Mouse (Mus musculus) embryonic facial prominence, embryonic 13.5 days (tissue): Measurements from ENCODE around the gene Hipk2. TPM values are rescaled to one million over a fixed set of nuclear protein-coding genes. Genes with fewer than 3 reads are reported as not detected.

Experiments used
- ATAC-seq: fragments of 200-750 bp; cut with Nextera tagmentation; 2 replicates; pipeline ENCODE4 v1.8.0; 2017; ENCODE audit warnings: low read depth; ENCODE audit not compliant: insufficient number of reproducible peaks, insufficient read depth, low FRiP score, low TSS enrichment
- H3K27ac ChIP-seq: fragments of 300-500 bp; sonication (generic); 2 replicates; pipeline ENCODE4 v1.5.1; 2015; ENCODE audit warnings: moderate library complexity, mild to moderate bottlenecking, inconsistent platforms
- H3K27me3 ChIP-seq: fragments of 300-500 bp; sonication (generic); 2 replicates; pipeline ENCODE4 v1.6.1; 2015; ENCODE audit warnings: mild to moderate bottlenecking, inconsistent platforms
- H3K36me3 ChIP-seq: fragments of 300-500 bp; sonication (generic); 2 replicates; pipeline ENCODE4 v1.6.1; 2015; ENCODE audit warnings: mild to moderate bottlenecking, inconsistent platforms
- H3K4me1 ChIP-seq: fragments of 300-500 bp; sonication (generic); 2 replicates; pipeline ENCODE4 v1.6.1; 2015; ENCODE audit warnings: inconsistent platforms
- H3K4me2 ChIP-seq: fragments of 300-500 bp; sonication (generic); 2 replicates; pipeline ENCODE4 v1.6.1; 2015; ENCODE audit warnings: moderate library complexity, mild to moderate bottlenecking, inconsistent platforms
- H3K4me3 ChIP-seq: fragments of 300-500 bp; sonication (generic); 2 replicates; pipeline ENCODE4 v1.5.1; 2015; ENCODE audit warnings: mild to moderate bottlenecking, inconsistent platforms
- H3K9ac ChIP-seq: fragments of 300-500 bp; sonication (generic); 2 replicates; pipeline ENCODE4 v1.6.1; 2015; ENCODE audit warnings: mild to moderate bottlenecking, inconsistent platforms
- H3K9me3 ChIP-seq: fragments of 300-500 bp; sonication (generic); 2 replicates; pipeline ENCODE4 v1.6.1; 2016; ENCODE audit warnings: inconsistent platforms
- WGBS: fragments of 180-500 bp; shearing (Covaris S2); methylation state at CpG from one replicate; pipeline ENCODE4 v1.1.7; 2015; ENCODE audit warnings: mixed read lengths; 5-methylcytosine and 5-hydroxymethylcytosine counted together
- polyA plus RNA-seq: library from polyadenylated mRNA; unstranded; fragments of >200 nt; fragmentation: Nextera tagmentation; extraction: Ambion mirVana; gene quantifications from 2 replicates; pipeline ENCODE4 v1.2.1, GENCODE M21; 2015

Hipk2 gene
- polyA plus RNA-seq, 1 experiment from 2014 or later: 16.2 TPM

DNA sequence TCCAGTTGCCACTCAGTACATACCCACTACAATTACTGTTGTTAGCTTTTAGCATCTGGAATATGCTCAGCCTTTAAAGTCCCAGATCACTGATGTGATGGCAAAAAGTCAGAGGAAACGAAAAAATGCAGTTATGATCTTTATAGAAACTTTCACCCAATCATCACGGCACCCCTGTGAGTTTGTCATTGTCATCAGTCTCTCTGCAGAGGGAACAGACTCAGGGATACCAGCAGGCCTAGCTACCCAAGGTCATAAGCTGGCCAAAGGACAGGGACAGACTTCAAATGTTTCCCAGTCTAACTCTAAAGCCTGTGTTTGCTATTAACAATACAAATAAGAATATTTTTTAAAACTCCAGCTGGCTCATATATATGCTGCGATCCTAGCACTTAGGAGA lies 34.4 kb downstream of the Hipk2 start:
- 84% methylated on average over 3 of the region's 3 CpGs for WGBS
- Histone ChIP-seq H3K27ac (no peak overlapping the region), H3K9ac (no peak overlapping the region), H3K9me3 (no peaks in the 10 kb centered on the region), H3K4me1 (peaks cover 31% of the 10 kb centered on the region), H3K36me3 (no peaks in the 10 kb centered on the region), H3K27me3 (no peaks in the 10 kb centered on the region), H3K4me2 (no peak overlapping the region), H3K4me3 (no peak overlapping the region)
- no peak for ATAC-seq

DNA sequence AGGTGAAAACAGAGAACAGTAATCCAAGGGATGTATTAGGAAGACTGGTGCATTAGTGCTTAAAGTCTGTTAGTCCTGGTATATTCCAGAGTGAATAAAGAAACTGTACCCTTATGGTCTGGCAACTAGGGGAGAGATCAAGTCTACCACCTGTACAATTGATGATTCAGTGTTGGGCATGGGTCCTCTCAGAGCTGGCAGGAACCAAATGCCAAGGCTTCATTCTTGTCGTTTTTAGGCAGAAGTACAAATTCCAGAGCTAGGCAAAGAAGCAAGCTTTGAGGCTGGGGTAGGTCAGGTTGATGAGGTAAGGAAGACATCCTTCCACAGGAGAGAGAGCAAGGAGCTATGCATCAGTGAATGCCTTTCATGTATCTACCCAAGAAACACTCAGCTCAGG lies 35.2 kb downstream of the Hipk2 start:
- WGBS: 83% methylated on average over 1 of the region's 1 CpGs
- no peak overlapping the region for H3K27ac ChIP-seq
- no peak overlapping the region for H3K4me3 ChIP-seq
- no peak for ATAC-seq
- no peaks in the 10 kb centered on the region for H3K27me3 ChIP-seq
- H3K4me2 ChIP-seq: no peak overlapping the region
- H3K9me3 ChIP-seq: no peaks in the 10 kb centered on the region
- no peak overlapping the region for H3K9ac ChIP-seq
- peaks cover 23% of the 10 kb centered on the region for H3K4me1 ChIP-seq
- H3K36me3 ChIP-seq: no peaks in the 10 kb centered on the region

DNA sequence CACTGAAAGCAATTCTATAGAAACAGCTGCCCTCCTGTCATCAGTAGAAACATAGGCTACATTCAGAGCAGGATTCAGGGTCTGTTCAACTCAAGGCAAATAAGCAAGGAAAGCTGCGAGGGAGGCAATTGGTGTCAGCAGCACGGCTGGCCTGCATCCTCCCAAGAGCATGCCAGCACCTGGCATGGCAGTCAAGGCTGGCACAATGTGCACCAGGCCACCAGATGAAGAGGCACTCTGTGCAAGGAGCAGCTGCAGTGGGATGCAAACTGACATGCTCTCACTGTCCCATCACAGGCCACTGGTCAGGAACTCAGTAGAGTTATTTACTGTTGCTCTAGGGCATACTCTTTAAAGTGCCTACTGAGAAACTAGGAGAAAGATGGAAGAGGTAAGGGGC lies 35.6 kb downstream of the Hipk2 start:
- ATAC-seq: no peak
- H3K9me3 ChIP-seq: no peaks in the 10 kb centered on the region
- no peak overlapping the region for H3K4me3 ChIP-seq
- peaks cover 22% of the 10 kb centered on the region for H3K4me1 ChIP-seq
- H3K36me3 ChIP-seq: no peaks in the 10 kb centered on the region
- no peak overlapping the region for H3K27ac ChIP-seq
- H3K27me3 ChIP-seq: no peaks in the 10 kb centered on the region
- 81% methylated on average over 2 of the region's 2 CpGs for WGBS
- no peak overlapping the region for H3K4me2 ChIP-seq
- H3K9ac ChIP-seq: no peak overlapping the region

DNA sequence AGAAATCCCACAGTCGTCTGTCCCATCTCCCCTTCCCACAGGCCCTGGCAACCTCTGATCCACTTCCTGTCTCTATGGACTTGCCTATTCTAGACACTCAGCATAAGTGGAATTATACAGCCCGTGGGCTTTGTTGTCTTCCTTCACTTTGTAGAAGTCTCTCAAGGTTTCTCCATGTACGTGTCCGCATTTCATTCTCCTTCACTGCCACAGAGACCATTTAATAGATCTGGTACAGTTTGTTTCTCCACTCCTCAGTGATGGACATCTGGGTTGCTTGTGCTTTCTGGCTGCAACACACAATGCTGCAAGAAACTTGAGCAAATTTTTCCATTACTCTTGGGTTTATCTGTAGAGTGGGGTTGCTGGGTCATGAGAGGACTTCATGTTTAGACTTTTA lies 36.1 kb downstream of the Hipk2 start:
- H3K27me3 ChIP-seq: no peaks in the 10 kb centered on the region
- H3K9ac ChIP-seq: no peak overlapping the region
- no peak overlapping the region for H3K4me3 ChIP-seq
- no peak overlapping the region for H3K4me2 ChIP-seq
- no peak for ATAC-seq
- no peaks in the 10 kb centered on the region for H3K9me3 ChIP-seq
- 51% methylated on average over 4 of the region's 4 CpGs for WGBS
- H3K4me1 ChIP-seq: peaks cover 22% of the 10 kb centered on the region
- H3K27ac ChIP-seq: no peak overlapping the region
- no peaks in the 10 kb centered on the region for H3K36me3 ChIP-seq

DNA sequence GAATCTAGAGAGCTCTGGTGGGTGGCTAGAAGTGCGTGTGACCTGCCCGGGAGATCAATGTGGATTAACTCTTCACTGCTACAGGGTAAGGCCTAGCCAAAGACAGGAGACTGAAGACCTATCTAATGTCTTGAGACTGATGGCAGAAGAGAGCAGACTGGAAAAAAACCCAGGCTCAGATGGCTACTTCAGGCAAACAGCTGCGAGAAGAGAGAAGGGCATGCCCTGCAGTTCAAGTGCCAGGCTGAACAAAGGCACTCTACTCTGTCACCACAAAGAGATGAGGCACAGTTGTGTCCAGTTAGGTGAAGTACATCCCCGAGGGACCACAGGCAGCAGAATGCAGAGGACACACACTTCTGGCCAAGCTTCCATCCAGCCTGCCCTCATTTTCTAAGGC lies 37.9 kb downstream of the Hipk2 start:
- Histone ChIP-seq H3K9ac (no peak overlapping the region), H3K36me3 (no peaks in the 10 kb centered on the region), H3K4me3 (no peak overlapping the region), H3K27ac (no peak overlapping the region), H3K27me3 (no peaks in the 10 kb centered on the region), H3K4me2 (no peak overlapping the region), H3K4me1 (peaks cover 26% of the 10 kb centered on the region), H3K9me3 (no peaks in the 10 kb centered on the region)
- no peak for ATAC-seq
- whole genome bisulfite sequencing: 84% methylated on average over 4 of the region's 4 CpGs

DNA sequence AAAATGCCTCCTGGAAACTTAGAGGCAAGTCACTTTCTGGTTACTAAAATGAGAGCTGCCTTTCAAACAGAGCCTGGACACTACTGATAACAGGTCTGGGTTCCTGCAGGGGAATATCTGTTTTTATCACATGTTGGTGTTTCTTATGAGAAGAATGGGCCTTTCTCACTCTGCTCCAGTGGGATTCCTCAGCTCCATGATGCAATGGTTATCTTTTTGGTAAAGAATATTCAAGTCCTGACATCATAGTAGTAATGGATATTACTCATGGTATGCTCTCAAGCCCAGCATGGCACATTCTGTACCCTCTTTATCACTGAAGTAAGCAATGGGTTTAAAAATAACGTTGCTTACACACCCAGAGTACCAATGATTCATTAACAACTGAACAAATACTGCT lies 40.7 kb downstream of the Hipk2 start:
- WGBS: 83% methylated on average over 1 of the region's 1 CpGs
- ATAC-seq: no peak
- H3K27ac ChIP-seq: no peak overlapping the region

DNA sequence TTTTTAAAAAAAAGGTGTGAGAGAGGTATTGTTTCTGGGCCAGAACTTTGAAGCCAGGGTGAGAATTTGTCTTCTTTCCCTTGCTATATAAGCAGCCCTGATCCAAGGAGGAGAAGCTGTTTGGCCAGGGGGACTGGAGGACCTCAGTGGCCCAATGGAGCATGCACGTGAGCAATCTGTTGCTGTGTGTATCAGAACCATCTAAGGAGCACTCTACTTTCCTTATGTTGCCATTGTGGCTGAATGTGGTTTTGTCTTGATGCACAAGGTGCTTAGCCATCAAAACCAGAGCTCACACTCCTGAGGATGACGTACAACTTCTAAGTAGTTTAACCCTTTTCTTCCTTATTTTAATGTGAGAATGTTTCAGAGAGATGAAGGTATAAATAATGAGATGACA lies 41.2 kb downstream of the Hipk2 start:
- WGBS: 81% methylated on average over 2 of the region's 2 CpGs
- H3K9me3 ChIP-seq: no peaks in the 10 kb centered on the region
- 0 out of 2 replicates have a peak, but pooled peaks cover 4% of the 10 kb centered on the region for H3K36me3 ChIP-seq
- peaks cover 34% of the 10 kb centered on the region for H3K4me1 ChIP-seq
- no peak overlapping the region for H3K4me3 ChIP-seq
- H3K4me2 ChIP-seq: no peak overlapping the region
- H3K27ac ChIP-seq: no peak overlapping the region
- no peak for ATAC-seq
- H3K27me3 ChIP-seq: no peaks in the 10 kb centered on the region
- no peak overlapping the region for H3K9ac ChIP-seq

More for the DNA sequence above, 40.7 kb downstream of the Hipk2 start:
- Histone ChIP-seq H3K9ac (no peak overlapping the region), H3K27me3 (no peaks in the 10 kb centered on the region), H3K4me1 (peaks cover 31% of the 10 kb centered on the region), H3K9me3 (no peaks in the 10 kb centered on the region), H3K36me3 (0 out of 2 replicates have a peak, but pooled peaks cover 4% of the 10 kb centered on the region), H3K4me2 (no peak overlapping the region), H3K4me3 (no peak overlapping the region)

DNA sequence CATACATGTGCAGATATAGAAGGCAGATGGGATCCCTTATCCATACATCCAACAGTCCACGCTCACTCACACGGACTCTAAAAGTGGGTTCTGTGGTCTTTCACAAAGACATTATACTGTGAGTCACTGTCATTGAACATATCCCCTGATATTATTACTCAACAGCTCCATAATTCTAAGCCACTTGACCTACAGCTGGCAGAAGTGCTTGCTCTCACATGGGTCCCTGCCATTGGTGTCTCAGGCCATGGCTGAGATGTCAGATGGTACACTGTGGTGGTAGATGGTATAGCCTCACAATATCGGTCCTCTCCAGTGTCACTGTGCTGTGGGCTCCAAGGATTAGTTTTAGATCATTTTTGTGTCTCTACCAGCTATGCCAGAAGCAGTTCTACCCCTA lies 42.2 kb downstream of the Hipk2 start:
- WGBS: 93% methylated on average over 3 of the region's 3 CpGs
- no peak for ATAC-seq
- no peaks in the 10 kb centered on the region for H3K9me3 ChIP-seq
- no peak overlapping the region for H3K27ac ChIP-seq
- no peak overlapping the region for H3K9ac ChIP-seq
- H3K4me1 ChIP-seq: peaks cover 41% of the 10 kb centered on the region
- no peak overlapping the region for H3K4me2 ChIP-seq
- no peak overlapping the region for H3K4me3 ChIP-seq
- H3K36me3 ChIP-seq: 0 out of 2 replicates have a peak, but pooled peaks cover 4% of the 10 kb centered on the region
- H3K27me3 ChIP-seq: no peaks in the 10 kb centered on the region

DNA sequence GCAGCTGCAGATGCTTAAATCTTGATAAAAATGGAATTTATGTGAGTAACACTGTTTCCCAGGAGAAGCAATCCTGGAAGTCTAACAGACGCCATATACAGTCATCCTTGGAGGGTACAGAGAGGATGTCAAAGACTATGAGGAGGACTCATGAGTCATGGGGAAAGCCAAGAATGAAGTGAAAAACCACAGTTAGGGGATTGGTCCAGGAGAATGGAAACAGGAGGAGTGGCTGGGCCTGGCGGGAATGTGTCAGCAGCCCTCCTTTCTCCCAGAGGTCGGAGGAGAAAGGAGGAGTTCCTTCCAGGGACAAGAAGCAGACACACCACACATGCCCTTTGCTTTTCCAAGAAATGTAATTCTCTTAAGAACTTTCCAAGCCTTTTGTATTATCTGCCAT lies 46.5 kb downstream of the Hipk2 start:
- H3K36me3 ChIP-seq: 0 out of 2 replicates have a peak, but pooled peaks cover 4% of the 10 kb centered on the region
- H3K4me2 ChIP-seq: no peak overlapping the region
- H3K4me3 ChIP-seq: no peak overlapping the region
- peaks cover 39% of the 10 kb centered on the region for H3K4me1 ChIP-seq
- no peak for ATAC-seq
- H3K9me3 ChIP-seq: no peaks in the 10 kb centered on the region
- WGBS: 69% methylated on average over 3 of the region's 3 CpGs
- H3K27ac ChIP-seq: no peak overlapping the region; the same call in 1 of the 2 replicates
- no peaks in the 10 kb centered on the region for H3K27me3 ChIP-seq
- H3K9ac ChIP-seq: no peak overlapping the region

DNA sequence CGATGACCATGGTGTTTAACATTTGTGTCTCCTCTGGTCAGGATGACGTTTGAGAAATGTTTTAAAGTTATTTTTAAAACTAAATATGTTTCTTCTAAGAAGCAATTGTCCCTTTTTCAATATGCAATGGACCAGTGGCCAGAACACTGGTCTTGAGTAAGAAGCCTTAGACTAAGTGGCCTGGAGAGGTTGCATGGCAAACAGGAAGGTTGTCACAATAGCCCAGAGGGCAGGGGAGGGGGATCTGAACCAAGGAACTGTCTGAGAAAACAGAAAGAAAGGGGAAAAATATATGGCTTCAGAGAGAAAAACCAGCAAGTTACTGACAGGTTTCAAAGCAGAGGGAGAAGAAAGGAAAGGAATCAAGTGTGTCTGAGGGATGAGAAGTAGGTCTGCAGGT lies 47.8 kb downstream of the Hipk2 start:
- Histone ChIP-seq H3K4me3 (no peak overlapping the region), H3K4me2 (no peak overlapping the region), H3K9me3 (no peaks in the 10 kb centered on the region), H3K4me1 (peaks cover 36% of the 10 kb centered on the region), H3K9ac (no peak overlapping the region), H3K36me3 (0 out of 2 replicates have a peak, but pooled peaks cover 4% of the 10 kb centered on the region), H3K27ac (no peak overlapping the region), H3K27me3 (no peaks in the 10 kb centered on the region)
- no peak for ATAC-seq
- WGBS: 79% methylated on average over 2 of the region's 2 CpGs

DNA sequence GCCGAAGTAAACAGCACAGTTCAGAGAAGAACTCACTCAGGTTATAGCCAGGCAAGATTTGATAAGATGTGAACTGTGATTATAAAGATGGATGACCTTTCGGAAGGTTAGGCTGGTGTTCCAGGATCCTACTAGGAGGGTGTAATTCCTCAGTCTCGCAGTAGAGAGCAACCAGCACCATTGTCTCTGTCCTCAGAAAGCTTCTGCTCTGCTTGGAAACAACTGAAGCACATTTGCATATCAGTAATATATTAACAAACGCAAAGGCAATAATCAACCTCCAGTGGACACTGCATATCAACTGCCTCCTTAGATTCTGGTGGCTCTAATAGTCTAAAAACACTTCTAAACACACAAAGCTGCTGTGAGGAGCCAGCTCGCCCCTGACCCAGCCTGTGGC lies 48.5 kb downstream of the Hipk2 start:
- H3K4me3 ChIP-seq: no peak overlapping the region
- H3K4me1 ChIP-seq: peaks cover 29% of the 10 kb centered on the region
- 69% methylated on average over 5 of the region's 5 CpGs for WGBS
- H3K27ac ChIP-seq: no peak overlapping the region
- no peaks in the 10 kb centered on the region for H3K27me3 ChIP-seq
- H3K4me2 ChIP-seq: no peak overlapping the region
- ATAC-seq: no peak
- H3K9me3 ChIP-seq: no peaks in the 10 kb centered on the region
- 0 out of 2 replicates have a peak, but pooled peaks cover 4% of the 10 kb centered on the region for H3K36me3 ChIP-seq
- H3K9ac ChIP-seq: no peak overlapping the region

DNA sequence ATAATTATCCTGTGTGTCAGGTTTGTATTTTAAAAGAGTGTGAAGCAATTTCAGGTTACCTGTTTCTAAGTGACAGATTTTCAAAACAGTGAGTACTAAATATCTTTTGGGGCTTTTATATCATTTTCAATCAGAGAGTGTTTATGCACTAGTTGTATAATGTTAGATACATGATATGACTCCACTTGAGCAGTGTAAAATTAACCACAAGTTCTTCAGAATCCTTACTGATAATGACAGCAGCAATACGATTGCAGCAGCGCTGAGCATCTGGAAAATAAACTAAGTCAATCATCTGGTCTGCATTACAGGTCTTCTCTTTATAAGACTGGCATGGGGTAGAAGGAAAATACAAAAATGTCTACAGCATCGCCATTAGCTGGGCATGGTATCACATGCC lies 49.1 kb downstream of the Hipk2 start:
- no peak overlapping the region for H3K9ac ChIP-seq
- peaks cover 23% of the 10 kb centered on the region for H3K4me1 ChIP-seq
- H3K36me3 ChIP-seq: 0 out of 2 replicates have a peak, but pooled peaks cover 4% of the 10 kb centered on the region
- no peak for ATAC-seq
- H3K9me3 ChIP-seq: no peaks in the 10 kb centered on the region
- no peak overlapping the region for H3K4me3 ChIP-seq
- no peak overlapping the region for H3K27ac ChIP-seq
- H3K27me3 ChIP-seq: no peaks in the 10 kb centered on the region
- WGBS: 41% methylated on average over 3 of the region's 3 CpGs
- H3K4me2 ChIP-seq: no peak overlapping the region

DNA sequence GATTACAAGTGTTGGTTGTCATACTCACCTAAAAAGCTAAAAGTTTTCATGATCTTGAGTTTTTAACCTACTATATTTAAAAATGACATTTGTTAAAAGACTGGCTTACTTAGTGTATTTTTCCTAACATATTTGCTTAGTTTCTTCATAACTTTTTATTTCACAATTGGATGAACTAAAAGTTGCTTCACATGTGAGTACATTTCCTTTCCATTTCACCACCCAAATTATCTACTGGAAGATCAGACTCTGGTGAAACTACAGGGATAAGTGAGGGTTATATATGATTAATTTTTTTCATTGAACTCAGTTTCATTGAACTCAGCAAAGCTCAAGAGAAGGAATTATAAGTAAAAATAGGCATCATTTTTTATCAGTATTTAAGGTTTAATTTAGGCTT lies 50.1 kb downstream of the Hipk2 start:
- Histone ChIP-seq H3K27me3 (no peaks in the 10 kb centered on the region), H3K27ac (no peak overlapping the region), H3K4me1 (peaks cover 17% of the 10 kb centered on the region), H3K4me2 (no peak overlapping the region), H3K9ac (no peak overlapping the region), H3K9me3 (no peaks in the 10 kb centered on the region), H3K36me3 (0 out of 2 replicates have a peak, but pooled peaks cover 2% of the 10 kb centered on the region), H3K4me3 (no peak overlapping the region)
- ATAC-seq: no peak
